Mouse (Mus musculus) liver, postnatal 0 days (tissue): ENCODE data around the gene Cacng4.

Experiments
- CTCF ChIP-seq: sonication (generic); IDR thresholded peaks from 2 replicates; pipeline ENCODE4 v1.5.1; 2016; ENCODE audit warnings: antibody characterized with exemption, low read depth
- EP300 ChIP-seq: IDR thresholded peaks from 2 replicates; pipeline ENCODE4 v1.6.1; 2016; ENCODE audit warnings: antibody characterized with exemption, low read depth, mild to moderate bottlenecking

DNA sequence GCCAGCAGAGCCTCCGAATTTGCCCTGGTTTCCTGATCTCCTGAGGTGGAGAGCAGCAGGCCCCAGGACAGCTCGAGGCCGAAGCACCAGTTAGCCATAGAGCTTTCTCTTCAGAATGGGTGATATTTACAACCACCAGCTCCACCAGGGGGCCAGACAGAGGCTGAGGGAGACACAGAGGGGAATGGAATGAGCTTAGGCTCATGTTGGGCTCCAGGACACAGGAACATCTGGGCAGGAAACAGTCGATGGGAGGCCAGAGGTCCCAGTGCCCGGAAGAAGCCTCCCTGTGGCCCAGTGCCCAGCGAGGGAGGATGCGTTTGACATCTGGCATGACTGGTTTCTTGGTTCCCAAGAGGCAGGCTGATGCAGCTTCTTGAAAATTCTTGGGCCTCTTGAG, 60.2 kb downstream of the Cacng4 start:
- TF ChIP-seq CTCF (no peak; the same call in 1 of the 2 replicates), EP300 (no peak)
